ENCODE assay signal across 15 mouse cellular contexts in genomic region chr6:149278248-149278731, GRCm38 (mm10). TPM values are rescaled to one million over a fixed set of nuclear protein-coding genes. Genes with fewer than 3 reads are reported as not detected.
A peak's percentile ranks its signal among the peaks of the same experiment; 100 is the strongest.
DNase-seq lines count a peak whose midpoint lies in the region; ATAC-seq lines count a peak whose summit lies in the region.
"Had no signal": no experiment of that assay in that cellular context is flagged by ENCODE, and none has a peak within 500 bp of the region (broad histone marks: within the 10 kb centered on the region; RNA-seq: fewer than 3 reads in every experiment).

No protein-coding gene starts in this region.

- ATAC-seq in megakaryocyte-erythroid progenitor cell, adult 5-6 weeks (replicated peaks; ENCODE audit: low FRiP score, low TSS enrichment, poor library complexity, severe bottlenecking) = peak; percentile 98
- ATAC-seq: activated CD4-positive, CD25-positive, alpha-beta regulatory T cell, adult 4 months; forebrain, postnatal 0 days had no signal

- DNase-seq in kidney, adult 9 months = peak; percentile 9
- DNase-seq in kidney, postnatal 10 days = no peak
- DNase-seq in c-Kit-negative CD71-positive TER-119-positive erythroid progenitor cells, embryonic 14.5 days (ENCODE audit: low read depth, low spot score) = peak; percentile 58
- peak; percentile 42 for DNase-seq in liver
- no peak for DNase-seq in cerebellum, postnatal 4 days (ENCODE audit: low spot score in 2 of 2)
- no peak for DNase-seq in testis, postnatal 10 days (ENCODE audit: low spot score)
- DNase-seq in layer of hippocampus, postnatal 25 days (ENCODE audit: extremely low spot score in 1 of 2, low spot score in 1 of 2) = no peak
- DNase-seq: cerebellum, adult 11-12 months; forebrain, postnatal 0 days; gastrocnemius, postnatal 14 days; heart, postnatal 4 days; left cerebral cortex, postnatal 4 days; lung, adult 2 months had no signal

RNA-seq across cellular contexts. Expression of gene Resf1, which starts 30.9 kb away (rescaled TPM):
- 48.3 and 72.8 TPM in 2 replicates for total RNA-seq in megakaryocyte-erythroid progenitor cell, adult 5-6 weeks (2014; fragmentation: Nextera tagmentation)
- total RNA-seq in megakaryocyte-erythroid progenitor cell, adult 5-6 weeks (2017) = 64.1 and 71.6 TPM in 2 replicates
- total RNA-seq in layer of hippocampus, postnatal 25 days (2021) = 10 to 100 TPM; 12.9 to 18.0 TPM

Comparison
In these comparisons a context has a peak if more than half of its experiments do, and no peak if none do; other contexts are left out.
1. DNase-seq: peak in kidney, adult 9 months (single experiment), c-Kit-negative CD71-positive TER-119-positive erythroid progenitor cells, embryonic 14.5 days (single experiment) and liver (single experiment); none in kidney, postnatal 10 days (single experiment), cerebellum, postnatal 4 days (0 of 2), testis, postnatal 10 days (single experiment) and layer of hippocampus, postnatal 25 days (0 of 2).